Mouse (Mus musculus): ENCODE data around the gene Spag9. TPM values are rescaled to one million over a fixed set of nuclear protein-coding genes. Genes with fewer than 3 reads are reported as not detected.

Gene Spag9
- polyA plus RNA-seq, 1 experiment from 2014 or later: 34.1 TPM

DNA sequence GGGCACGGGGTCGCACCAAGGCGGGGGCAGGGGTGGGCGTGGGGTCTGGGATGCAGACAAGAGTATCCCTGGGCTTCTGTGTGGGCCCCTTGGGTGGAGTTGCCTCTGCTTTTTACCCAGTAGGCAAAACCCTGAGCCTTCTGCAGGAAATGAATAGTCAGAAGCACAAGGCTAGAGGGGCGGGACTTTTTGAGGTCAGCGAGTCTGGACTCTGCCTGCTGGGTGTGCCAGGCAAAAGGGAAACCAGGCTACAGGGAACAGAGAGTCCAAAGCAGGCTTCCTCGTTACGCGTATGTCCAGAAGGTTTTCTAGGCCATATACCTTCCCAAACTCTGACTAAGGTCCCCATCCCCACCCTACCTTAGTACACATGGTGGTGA, 165.4 kb downstream of the Spag9 start:
- H3K9ac ChIP-seq: peak overlapping the region; percentile 35
- 35% methylated on average over 9 of the region's 9 CpGs for WGBS
- H3K36me3 ChIP-seq: no peaks in the 10 kb centered on the region
- H3K27ac ChIP-seq: peak overlapping the region; percentile 79
- peaks cover 30% of the 10 kb centered on the region for H3K4me1 ChIP-seq (replicated peaks)
- peak overlapping the region; percentile 60 for H3K4me2 ChIP-seq
- ATAC-seq (replicated peaks; ENCODE audit: insufficient number of reproducible peaks, insufficient read depth, low FRiP score, low read depth): 0 out of 2 replicates have a peak, but pooled peaks have one; percentile 28
- no peak overlapping the region for H3K4me3 ChIP-seq
- no peaks in the 10 kb centered on the region for H3K27me3 ChIP-seq
- H3K9me3 ChIP-seq (replicated peaks): no peaks in the 10 kb centered on the region

DNA sequence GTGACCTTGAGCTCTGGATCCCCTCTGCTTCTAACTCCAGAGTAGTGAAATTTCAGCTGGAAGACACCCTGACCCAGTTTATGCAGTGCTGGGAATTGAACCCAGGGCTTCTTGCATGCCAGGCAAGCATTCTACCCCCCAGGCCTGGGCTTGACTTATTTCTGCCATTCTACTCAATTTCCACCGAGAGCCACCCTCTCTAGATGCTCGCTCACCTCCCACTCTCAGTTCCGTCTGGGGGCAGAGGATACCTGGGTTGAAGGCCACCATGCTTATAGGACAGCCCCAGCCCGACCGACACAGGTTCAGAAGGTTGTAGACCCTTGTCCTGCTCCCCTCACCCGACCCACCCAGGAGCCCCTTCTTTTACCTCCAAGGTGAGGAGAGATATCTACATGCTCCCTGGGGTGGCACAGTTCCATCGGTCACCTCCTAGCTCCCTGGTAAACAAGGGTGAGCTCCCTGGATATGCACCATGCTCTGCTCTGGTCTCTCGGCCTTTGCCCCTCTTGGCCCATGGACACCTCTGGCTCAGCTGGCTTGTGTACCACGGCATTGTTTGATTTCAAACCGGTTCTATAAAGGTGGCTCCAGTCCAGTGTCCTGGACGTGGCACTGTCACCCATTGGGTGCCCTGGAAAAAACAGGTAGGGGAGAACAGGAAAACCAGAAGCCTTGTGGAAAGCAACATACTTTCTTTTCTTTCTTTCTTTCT, 166.1 kb downstream of the Spag9 start:
- Histone ChIP-seq H3K4me3 (no peak overlapping the region), H3K36me3 (no peaks in the 10 kb centered on the region), H3K9ac (no peak overlapping the region), H3K27ac (no peak overlapping the region; the same call in 1 of the 2 replicates), H3K9me3 (replicated peaks) (no peaks in the 10 kb centered on the region), H3K27me3 (no peaks in the 10 kb centered on the region), H3K4me1 (replicated peaks) (peaks cover 30% of the 10 kb centered on the region), H3K4me2 (no peak overlapping the region)
- WGBS: 85% methylated on average over 11 of the region's 11 CpGs
- no peak for ATAC-seq (replicated peaks; ENCODE audit: insufficient number of reproducible peaks, insufficient read depth, low FRiP score, low read depth)

DNA sequence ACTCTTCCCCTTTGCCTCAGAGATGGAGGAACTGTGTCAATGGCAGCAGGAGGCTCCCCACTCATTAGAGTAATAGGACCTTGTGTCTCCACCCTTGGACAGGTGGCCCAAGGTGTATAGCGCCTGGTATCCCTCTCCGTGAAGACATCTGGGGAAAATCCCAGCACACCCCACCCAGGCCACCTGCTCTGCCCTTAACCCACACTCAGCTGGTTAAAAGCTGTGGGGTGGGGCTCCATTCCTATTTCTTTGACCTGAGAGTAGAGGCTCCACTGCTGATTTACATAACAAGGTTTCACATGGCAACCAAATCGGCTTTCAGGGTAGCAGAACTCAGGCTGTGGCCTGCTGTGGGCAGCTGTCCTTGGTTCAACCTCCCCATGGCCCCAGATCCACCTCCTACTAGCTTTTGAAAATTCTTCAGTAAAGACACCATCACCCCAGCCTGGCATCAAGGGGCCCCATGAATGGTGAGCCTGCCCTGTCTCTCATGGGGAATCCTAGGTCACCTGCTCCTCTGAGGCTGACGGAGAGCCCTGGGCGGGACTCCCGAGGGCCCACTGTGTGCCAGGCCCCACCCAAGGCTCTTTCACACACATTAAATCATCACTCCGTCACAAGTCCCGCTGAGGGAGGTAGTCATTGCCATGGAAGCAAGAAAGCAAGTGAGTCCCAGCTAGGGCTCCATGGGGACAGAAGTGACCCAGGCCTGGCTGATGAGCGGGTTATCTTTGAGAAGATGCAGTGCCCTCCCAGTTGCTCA, 167.3 kb downstream of the Spag9 start:
- Histone ChIP-seq H3K27me3 (no peaks in the 10 kb centered on the region), H3K4me2 (no peak overlapping the region), H3K36me3 (no peaks in the 10 kb centered on the region), H3K27ac (no peak overlapping the region), H3K9me3 (replicated peaks) (no peaks in the 10 kb centered on the region), H3K4me3 (no peak overlapping the region), H3K9ac (no peak overlapping the region), H3K4me1 (replicated peaks) (peaks cover 33% of the 10 kb centered on the region)
- no peak for ATAC-seq (replicated peaks; ENCODE audit: insufficient number of reproducible peaks, insufficient read depth, low FRiP score, low read depth)
- 78% methylated on average over 9 of the region's 9 CpGs for WGBS

DNA sequence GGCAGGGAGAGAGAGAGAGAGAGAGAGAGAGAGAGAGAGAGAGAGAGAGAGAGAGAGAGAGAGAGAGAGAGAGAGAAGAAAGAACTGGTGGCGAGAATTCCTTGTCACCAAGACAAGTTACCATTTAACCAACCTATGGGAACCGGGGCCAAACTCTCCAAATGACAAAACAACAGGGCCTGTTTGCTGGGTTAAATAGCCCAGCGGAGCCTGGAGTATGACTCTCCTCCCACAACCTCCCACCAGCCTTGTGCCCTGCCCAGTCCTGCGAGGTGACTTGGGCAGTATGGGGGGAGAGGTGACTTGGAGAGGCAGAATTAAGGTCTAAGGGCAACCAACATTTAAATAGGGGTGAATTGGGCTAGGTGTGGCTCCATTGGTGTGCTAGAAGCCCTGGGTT, 169.9 kb downstream of the Spag9 start:
- Histone ChIP-seq H3K9me3 (replicated peaks) (no peaks in the 10 kb centered on the region), H3K36me3 (no peaks in the 10 kb centered on the region), H3K4me2 (no peak overlapping the region), H3K4me1 (replicated peaks) (peaks cover 12% of the 10 kb centered on the region), H3K27ac (no peak overlapping the region), H3K4me3 (no peak overlapping the region), H3K9ac (no peak overlapping the region), H3K27me3 (no peaks in the 10 kb centered on the region)
- WGBS: 81% methylated on average over 4 of the region's 4 CpGs
- ATAC-seq (replicated peaks; ENCODE audit: insufficient number of reproducible peaks, insufficient read depth, low FRiP score, low read depth): no peak

DNA sequence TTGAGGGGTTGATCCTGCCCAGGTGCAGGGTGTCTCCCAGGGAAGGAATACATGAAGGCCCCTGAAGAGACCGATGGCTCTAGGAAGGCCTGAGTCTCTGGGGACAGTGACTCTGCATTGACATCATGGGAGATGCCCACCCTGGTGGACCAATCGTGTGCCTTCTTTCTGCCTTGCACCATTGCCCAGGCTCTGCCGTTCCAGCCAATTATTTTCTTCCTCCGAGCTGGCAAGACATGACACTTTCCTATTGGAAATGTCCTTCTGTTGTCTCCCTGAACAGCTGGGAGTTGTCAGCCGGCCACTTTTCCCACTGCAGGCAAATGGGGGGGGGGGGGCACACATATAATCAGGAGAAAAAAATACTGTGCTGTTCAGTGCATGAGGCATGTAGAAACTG, 172.3 kb downstream of the Spag9 start:
- H3K4me2 ChIP-seq: no peak overlapping the region
- no peaks in the 10 kb centered on the region for H3K36me3 ChIP-seq
- WGBS: 67% methylated on average over 5 of the region's 5 CpGs
- no peaks in the 10 kb centered on the region for H3K9me3 ChIP-seq (replicated peaks)
- no peak overlapping the region for H3K9ac ChIP-seq
- H3K27ac ChIP-seq: no peak overlapping the region
- peaks cover 3% of the 10 kb centered on the region; the same call in 1 of the 2 replicates for H3K4me1 ChIP-seq (replicated peaks)
- no peak overlapping the region for H3K4me3 ChIP-seq
- no peaks in the 10 kb centered on the region for H3K27me3 ChIP-seq
- ATAC-seq (replicated peaks; ENCODE audit: insufficient number of reproducible peaks, insufficient read depth, low FRiP score, low read depth): no peak

DNA sequence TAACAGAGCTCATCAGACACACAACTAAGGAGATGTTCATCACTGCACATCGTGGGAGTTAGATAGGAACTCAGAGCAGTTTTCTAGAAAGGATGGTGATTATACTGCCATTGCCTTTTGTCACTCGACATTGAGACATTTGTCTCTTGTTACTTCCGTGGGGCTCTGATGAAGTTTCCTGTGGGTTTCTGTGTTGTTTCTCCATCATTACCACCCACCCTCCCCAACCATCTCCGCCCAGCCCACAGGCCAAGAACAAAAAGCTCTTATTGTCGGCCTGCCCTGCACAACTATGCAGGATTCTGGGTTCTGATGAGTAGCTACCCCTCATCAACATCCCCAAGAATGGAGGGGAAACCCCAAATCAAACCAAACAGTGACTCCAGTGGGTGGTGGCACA, 173.7 kb downstream of the Spag9 start:
- H3K9me3 ChIP-seq (replicated peaks): no peaks in the 10 kb centered on the region
- H3K27ac ChIP-seq: no peak overlapping the region
- H3K36me3 ChIP-seq: no peaks in the 10 kb centered on the region
- peaks cover 3% of the 10 kb centered on the region; the same call in 1 of the 2 replicates for H3K4me1 ChIP-seq (replicated peaks)
- no peak overlapping the region for H3K9ac ChIP-seq
- 57% methylated on average over 5 of the region's 5 CpGs for WGBS
- no peaks in the 10 kb centered on the region for H3K27me3 ChIP-seq
- no peak overlapping the region for H3K4me2 ChIP-seq
- H3K4me3 ChIP-seq: no peak overlapping the region
- no peak for ATAC-seq (replicated peaks; ENCODE audit: insufficient number of reproducible peaks, insufficient read depth, low FRiP score, low read depth)

DNA sequence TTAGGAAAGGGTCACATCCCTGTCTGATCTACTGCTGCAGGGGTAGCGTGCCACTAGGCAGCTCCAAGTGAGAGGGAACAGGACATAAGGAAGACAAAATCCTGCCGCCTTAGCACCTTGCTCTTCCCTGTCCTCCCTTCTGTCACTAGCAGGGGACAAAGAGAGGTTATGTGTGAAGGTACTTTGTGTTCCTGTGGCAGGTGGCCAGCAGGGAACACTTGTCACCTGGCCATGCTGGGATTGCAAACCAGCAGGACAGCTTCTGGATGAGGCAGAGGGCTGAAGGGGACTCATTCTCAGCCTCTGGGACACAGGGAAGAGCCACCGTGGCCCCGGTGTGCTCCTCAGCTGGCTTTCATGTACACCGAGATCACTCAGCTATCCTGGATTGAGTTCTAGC, 175.8 kb downstream of the Spag9 start:
- no peaks in the 10 kb centered on the region for H3K36me3 ChIP-seq
- no peaks in the 10 kb centered on the region for H3K9me3 ChIP-seq (replicated peaks)
- H3K27ac ChIP-seq: no peak overlapping the region
- WGBS: 80% methylated on average over 5 of the region's 5 CpGs
- no peaks in the 10 kb centered on the region for H3K27me3 ChIP-seq
- H3K4me2 ChIP-seq: no peak overlapping the region
- H3K9ac ChIP-seq: no peak overlapping the region
- H3K4me1 ChIP-seq (replicated peaks): peaks cover 13% of the 10 kb centered on the region
- no peak overlapping the region for H3K4me3 ChIP-seq
- ATAC-seq (replicated peaks; ENCODE audit: insufficient number of reproducible peaks, insufficient read depth, low FRiP score, low read depth): no peak

DNA sequence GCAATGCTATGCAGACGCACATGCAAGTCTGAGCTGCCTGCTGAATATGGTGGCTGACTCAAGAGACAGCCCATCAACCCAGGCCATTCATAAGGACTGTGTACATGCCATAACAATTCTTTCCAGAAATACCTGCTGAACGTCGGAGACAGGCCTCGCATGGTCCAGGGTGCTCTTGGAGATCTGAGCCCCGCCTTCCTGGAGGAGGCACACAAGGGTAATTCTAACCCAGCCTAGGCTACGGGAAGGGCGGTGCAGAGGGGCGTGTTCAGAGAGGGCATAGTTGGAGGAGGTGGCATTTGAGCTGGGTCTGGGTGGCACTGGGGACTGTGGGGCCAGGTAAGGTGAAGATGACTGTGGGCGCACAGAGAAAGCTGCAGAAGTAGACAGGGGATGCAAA, 176.3 kb downstream of the Spag9 start:
- Histone ChIP-seq H3K4me1 (replicated peaks) (peaks cover 13% of the 10 kb centered on the region), H3K9ac (no peak overlapping the region), H3K4me3 (no peak overlapping the region), H3K4me2 (no peak overlapping the region), H3K27ac (no peak overlapping the region), H3K36me3 (no peaks in the 10 kb centered on the region), H3K27me3 (no peaks in the 10 kb centered on the region), H3K9me3 (replicated peaks) (no peaks in the 10 kb centered on the region)
- 68% methylated on average over 9 of the region's 9 CpGs for WGBS
- ATAC-seq (replicated peaks; ENCODE audit: insufficient number of reproducible peaks, insufficient read depth, low FRiP score, low read depth): 0 out of 2 replicates have a peak, but pooled peaks have one; percentile 32

DNA sequence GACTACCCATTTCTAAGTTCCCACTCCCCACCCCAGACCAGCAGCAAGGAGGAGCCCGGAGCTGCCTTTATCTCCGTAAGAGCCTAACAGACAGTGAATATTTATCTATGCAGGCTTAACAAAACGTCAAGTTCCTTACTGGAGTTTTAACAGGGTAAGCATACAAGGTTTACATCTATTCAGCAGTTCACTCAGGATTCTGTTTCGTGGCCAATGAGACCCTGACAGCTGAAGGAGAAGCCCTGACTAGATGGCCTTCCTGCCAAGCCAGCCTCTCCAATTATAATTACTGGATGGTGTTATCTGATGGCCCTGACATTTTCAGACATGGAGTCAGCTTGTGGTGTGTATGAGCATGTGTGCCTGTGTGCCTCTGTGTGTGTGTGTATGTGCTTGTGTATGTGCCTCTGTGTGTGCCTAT, 177.8 kb downstream of the Spag9 start:
- no peak overlapping the region for H3K9ac ChIP-seq
- H3K27ac ChIP-seq: no peak overlapping the region
- H3K4me3 ChIP-seq: no peak overlapping the region
- no peaks in the 10 kb centered on the region for H3K27me3 ChIP-seq
- H3K4me2 ChIP-seq: no peak overlapping the region
- peaks cover 17% of the 10 kb centered on the region for H3K4me1 ChIP-seq (replicated peaks)
- no peaks in the 10 kb centered on the region for H3K9me3 ChIP-seq (replicated peaks)
- no peaks in the 10 kb centered on the region for H3K36me3 ChIP-seq
- no peak for ATAC-seq (replicated peaks; ENCODE audit: insufficient number of reproducible peaks, insufficient read depth, low FRiP score, low read depth)
- WGBS: 27% methylated on average over 4 of the region's 4 CpGs

DNA sequence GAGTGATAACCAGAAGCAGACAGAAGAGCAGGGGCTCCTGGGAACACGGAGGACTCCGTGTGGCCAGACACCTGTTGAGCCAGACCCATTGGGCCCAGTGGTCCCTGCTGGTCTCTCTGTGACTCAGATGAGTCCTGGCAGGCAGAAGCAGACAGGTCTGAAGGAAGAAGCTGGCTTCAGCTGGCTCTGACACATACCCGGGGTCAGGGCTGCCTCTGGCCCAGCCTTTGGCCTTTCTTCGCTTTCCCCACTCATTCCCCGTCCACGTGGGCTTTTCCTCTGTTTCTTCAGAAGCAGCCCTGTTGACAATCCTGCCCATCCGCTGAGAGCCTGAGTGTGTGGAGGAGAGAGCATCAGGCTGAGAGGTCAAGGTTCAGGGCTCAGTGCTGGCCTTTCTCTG, 179.4 kb downstream of the Spag9 start:
- H3K9ac ChIP-seq: no peak overlapping the region
- peak overlapping the region; percentile 72 for H3K27ac ChIP-seq
- WGBS: 67% methylated on average over 7 of the region's 7 CpGs
- no peak overlapping the region for H3K4me3 ChIP-seq
- H3K9me3 ChIP-seq (replicated peaks): no peaks in the 10 kb centered on the region
- ATAC-seq (replicated peaks; ENCODE audit: insufficient number of reproducible peaks, insufficient read depth, low FRiP score, low read depth): no peak
- H3K4me2 ChIP-seq: no peak overlapping the region
- no peaks in the 10 kb centered on the region for H3K36me3 ChIP-seq
- peaks cover 19% of the 10 kb centered on the region for H3K4me1 ChIP-seq (replicated peaks)
- H3K27me3 ChIP-seq: no peaks in the 10 kb centered on the region

Data from heart, embryonic 15.5 days (tissue).